Mouse (Mus musculus) heart, embryonic 15.5 days (tissue): ENCODE data around the gene Cbx4. TPM values are rescaled to one million over a fixed set of nuclear protein-coding genes. Genes with fewer than 3 reads are reported as not detected.
A peak's percentile ranks its signal among the peaks of the same experiment; 100 is the strongest.

Experiments used
- ATAC-seq: fragments of 200-750 bp; cut with Nextera tagmentation; replicated peaks from 2 replicates; pipeline ENCODE4 v1.8.0; 2017; ENCODE audit warnings: low read depth, moderate TSS enrichment; ENCODE audit not compliant: insufficient number of reproducible peaks, insufficient read depth, low FRiP score
- H3K27ac ChIP-seq: fragments of 300-500 bp; sonication (generic); 2 replicates; pipeline ENCODE4 v1.5.1; 2015; ENCODE audit warnings: mild to moderate bottlenecking, inconsistent platforms
- H3K27me3 ChIP-seq: fragments of 300-500 bp; sonication (generic); 2 replicates; pipeline ENCODE4 v1.6.1; 2015; ENCODE audit warnings: inconsistent platforms
- H3K36me3 ChIP-seq: fragments of 300-500 bp; sonication (generic); 2 replicates; pipeline ENCODE4 v1.6.1; 2015; ENCODE audit warnings: mild to moderate bottlenecking, inconsistent platforms
- H3K4me1 ChIP-seq: fragments of 300-500 bp; sonication (generic); replicated peaks from 2 replicates; pipeline ENCODE4 v1.6.1; 2015; ENCODE audit warnings: inconsistent platforms
- H3K4me2 ChIP-seq: fragments of 300-500 bp; sonication (generic); 2 replicates; pipeline ENCODE4 v1.6.1; 2015; ENCODE audit warnings: inconsistent platforms, mild to moderate bottlenecking, moderate library complexity
- H3K4me3 ChIP-seq: fragments of 300-500 bp; sonication (generic); 2 replicates; pipeline ENCODE4 v1.5.1; 2015; ENCODE audit warnings: mild to moderate bottlenecking, inconsistent platforms
- H3K9ac ChIP-seq: fragments of 300-500 bp; sonication (generic); 2 replicates; pipeline ENCODE4 v1.6.1; 2015; ENCODE audit warnings: mild to moderate bottlenecking, inconsistent platforms
- H3K9me3 ChIP-seq: fragments of 300-500 bp; sonication (generic); replicated peaks from 2 replicates; pipeline ENCODE4 v1.6.1; 2016; ENCODE audit warnings: inconsistent platforms
- WGBS: fragments of 180-500 bp; shearing (Covaris S2); methylation state at CpG from one replicate; pipeline ENCODE4 v1.1.7; 2015; ENCODE audit warnings: mixed read lengths; 5-methylcytosine and 5-hydroxymethylcytosine counted together
- polyA plus RNA-seq: library from polyadenylated mRNA; unstranded; fragments of >200 nt; fragmentation: Nextera tagmentation; extraction: Ambion mirVana; gene quantifications from 2 replicates; pipeline ENCODE4 v1.2.1, GENCODE M21; 2015

Cbx4 gene
- polyA plus RNA-seq, 1 experiment from 2014 or later = 9.3 TPM

GRCm38 (mm10) chr11:119082638-119083599 is 3.1 kb downstream of the Cbx4 start:
- Histone ChIP-seq H3K27ac (no peak overlapping the region), H3K9ac (no peak overlapping the region), H3K36me3 (peaks cover 22% of the 10 kb centered on the region), H3K4me3 (peak overlapping the region; percentile 83), H3K4me2 (peak overlapping the region; percentile 90), H3K9me3 (no peaks in the 10 kb centered on the region), H3K4me1 (peaks cover 78% of the 10 kb centered on the region), H3K27me3 (peaks cover 13% of the 10 kb centered on the region)
- ATAC-seq = no peak
- 47% methylated on average over 20 of the region's 20 CpGs for whole genome bisulfite sequencing

DNA sequence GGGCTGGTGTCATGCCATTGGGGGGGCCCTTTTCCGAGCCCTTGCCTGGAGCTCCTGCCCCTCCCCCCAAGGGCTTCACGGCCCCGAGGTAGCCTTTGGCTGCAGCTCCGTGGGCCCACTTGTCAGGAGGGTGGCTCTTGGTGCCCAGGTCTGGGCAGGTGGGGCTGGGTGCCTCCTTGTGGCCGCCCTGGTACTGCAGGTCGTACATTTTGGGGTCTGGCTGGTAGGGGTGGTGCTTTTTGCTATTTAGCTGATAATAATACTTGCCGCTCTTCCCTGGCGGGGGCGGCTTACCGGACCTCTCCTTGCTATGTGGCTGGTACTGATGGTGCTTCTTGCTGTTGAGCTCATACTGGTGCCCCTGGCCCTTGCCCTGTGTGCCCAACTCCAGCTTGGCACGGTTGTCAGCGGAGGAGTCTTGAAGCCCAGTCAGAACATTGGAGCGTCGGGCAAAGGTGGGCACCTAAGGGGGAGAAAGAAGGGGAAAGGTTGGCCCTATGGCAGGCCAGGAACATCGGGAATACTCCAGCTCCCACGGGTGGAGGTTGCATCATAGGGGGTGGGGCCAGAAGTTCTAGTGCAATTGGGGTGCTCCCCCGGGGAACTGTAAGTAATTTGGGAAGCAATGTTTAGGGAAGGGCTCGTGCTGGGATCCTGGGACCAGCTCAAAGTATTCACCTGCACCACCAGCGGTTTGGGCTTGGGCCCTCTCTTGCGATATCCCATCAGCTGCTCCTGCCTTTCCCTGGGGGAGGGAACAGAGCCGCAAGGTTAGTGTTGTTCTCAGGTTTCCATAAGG is 4.0 kb downstream of the Cbx4 start:
- no peak overlapping the region for H3K27ac ChIP-seq

GRCm38 (mm10) chr11:119081148-119081838 is 4.7 kb downstream of the Cbx4 start:
- H3K9ac ChIP-seq = no peak overlapping the region
- H3K4me2 ChIP-seq = no peak overlapping the region; the same call in 1 of the 2 replicates
- no peak for ATAC-seq
- no peak overlapping the region for H3K27ac ChIP-seq
- H3K4me3 ChIP-seq = no peak overlapping the region
- H3K9me3 ChIP-seq = no peaks in the 10 kb centered on the region
- peaks cover 64% of the 10 kb centered on the region for H3K4me1 ChIP-seq
- 70% methylated on average over 47 of the region's 47 CpGs for WGBS
- peaks cover 22% of the 10 kb centered on the region for H3K36me3 ChIP-seq
- no peaks in the 10 kb centered on the region for H3K27me3 ChIP-seq

More for the DNA sequence above, 4.0 kb downstream of the Cbx4 start:
- Histone ChIP-seq H3K4me2 (no peak overlapping the region), H3K36me3 (peaks cover 22% of the 10 kb centered on the region), H3K4me3 (no peak overlapping the region), H3K4me1 (peaks cover 70% of the 10 kb centered on the region), H3K27me3 (peaks cover 4% of the 10 kb centered on the region), H3K9ac (no peak overlapping the region), H3K9me3 (no peaks in the 10 kb centered on the region)
- WGBS = 47% methylated on average over 21 of the region's 21 CpGs
- ATAC-seq = no peak

DNA sequence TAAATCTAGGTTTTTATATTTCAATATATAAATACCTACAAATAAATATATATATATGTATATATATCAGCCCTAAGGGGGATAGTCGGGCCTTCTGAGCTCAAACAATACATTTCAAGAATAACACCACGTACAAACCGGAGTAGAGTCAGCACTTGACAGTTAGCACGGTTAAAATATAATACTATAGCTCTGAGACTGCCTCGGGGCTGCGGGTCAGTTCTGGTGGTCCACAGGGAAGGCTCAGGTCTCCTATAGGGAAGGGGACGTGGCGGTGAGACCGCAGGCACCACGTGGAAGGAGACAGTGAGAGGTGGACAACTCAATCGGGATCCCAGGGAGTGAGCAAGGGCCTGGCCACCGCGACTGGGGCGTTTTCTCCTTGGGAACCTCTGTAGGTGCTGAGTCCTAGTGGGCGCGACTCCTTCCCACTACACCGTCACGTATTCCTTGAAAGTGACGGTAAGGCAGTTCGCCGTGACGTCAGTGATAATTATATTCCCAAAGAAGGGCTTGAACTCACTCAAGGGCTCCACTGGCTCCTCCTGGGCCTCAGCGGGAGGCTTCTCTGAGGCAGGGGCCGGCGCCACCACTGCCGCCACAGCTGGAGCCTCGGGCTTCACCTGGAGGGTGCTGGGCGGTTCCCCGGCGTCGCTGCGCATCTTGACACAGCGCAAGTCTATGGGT is 5.4 kb downstream of the Cbx4 start:
- Histone ChIP-seq H3K4me2 (no peak overlapping the region; the same call in 1 of the 2 replicates), H3K4me1 (peaks cover 63% of the 10 kb centered on the region), H3K36me3 (peaks cover 22% of the 10 kb centered on the region), H3K27ac (no peak overlapping the region), H3K4me3 (no peak overlapping the region), H3K9me3 (no peaks in the 10 kb centered on the region), H3K9ac (no peak overlapping the region), H3K27me3 (no peaks in the 10 kb centered on the region)
- 64% methylated on average over 33 of the region's 33 CpGs for WGBS
- ATAC-seq = no peak

- H3K36me3 ChIP-seq = peaks cover 22% of the 10 kb centered on the region
- H3K4me2 ChIP-seq = peak overlapping the region; percentile 51
- peaks cover 59% of the 10 kb centered on the region for H3K4me1 ChIP-seq
- peak overlapping the region; percentile 25 for H3K4me3 ChIP-seq
- no peaks in the 10 kb centered on the region for H3K9me3 ChIP-seq
- no peak for ATAC-seq
- H3K27ac ChIP-seq = peak overlapping the region; percentile 86
- H3K9ac ChIP-seq = peak overlapping the region; percentile 44
- no peaks in the 10 kb centered on the region for H3K27me3 ChIP-seq
- WGBS = 55% methylated on average over 7 of the region's 7 CpGs
These were observed 6.6 kb downstream of the Cbx4 start for GRCm38 (mm10) chr11:119079445-119079837.

- Histone ChIP-seq H3K4me2 (peak overlapping the region; percentile 51), H3K4me3 (peak overlapping the region; percentile 25), H3K36me3 (peaks cover 22% of the 10 kb centered on the region), H3K4me1 (peaks cover 54% of the 10 kb centered on the region), H3K27me3 (0 out of 2 replicates have a peak, but pooled peaks cover 2% of the 10 kb centered on the region), H3K9me3 (no peaks in the 10 kb centered on the region), H3K27ac (peak overlapping the region; percentile 86), H3K9ac (peak overlapping the region; percentile 44)
- peak; percentile 75 for ATAC-seq
- 5% methylated on average over 22 of the region's 27 CpGs for WGBS
These were observed 7.2 kb downstream of the Cbx4 start for GRCm38 (mm10) chr11:119078691-119079444.

DNA sequence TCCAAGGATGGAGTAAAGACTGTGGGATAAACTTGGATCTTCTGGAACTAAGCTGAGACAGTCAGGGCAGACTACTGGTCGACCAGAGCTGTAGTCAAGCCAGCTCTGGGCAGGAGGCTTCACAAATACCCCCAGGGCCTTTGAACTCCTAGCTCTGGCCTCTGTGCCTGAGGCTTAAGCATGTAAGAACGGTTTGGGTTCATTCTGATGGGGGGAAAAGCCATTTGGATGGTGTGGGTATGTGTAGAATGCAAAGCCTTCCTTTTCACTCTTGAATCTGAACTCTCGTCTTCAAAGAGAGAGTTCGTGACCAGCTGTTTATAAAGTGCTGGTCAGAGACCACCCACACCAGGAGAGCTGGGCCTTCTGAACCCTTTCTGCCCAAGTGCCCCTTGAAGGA is 8.3 kb downstream of the Cbx4 start:
- Histone ChIP-seq H3K36me3 (peaks cover 22% of the 10 kb centered on the region), H3K4me2 (no peak overlapping the region), H3K27ac (no peak overlapping the region), H3K4me3 (no peak overlapping the region), H3K9me3 (no peaks in the 10 kb centered on the region), H3K4me1 (peaks cover 42% of the 10 kb centered on the region), H3K27me3 (0 out of 2 replicates have a peak, but pooled peaks cover 7% of the 10 kb centered on the region), H3K9ac (no peak overlapping the region)
- no peak for ATAC-seq
- WGBS = 79% methylated on average over 4 of the region's 4 CpGs

- H3K36me3 ChIP-seq = peaks cover 7% of the 10 kb centered on the region
- peaks cover 11% of the 10 kb centered on the region for H3K27me3 ChIP-seq
- H3K4me1 ChIP-seq = peaks cover 23% of the 10 kb centered on the region
- WGBS = 79% methylated on average over 5 of the region's 5 CpGs
- no peak for ATAC-seq
- H3K27ac ChIP-seq = no peak overlapping the region
- no peak overlapping the region for H3K4me2 ChIP-seq
- no peaks in the 10 kb centered on the region for H3K9me3 ChIP-seq
- no peak overlapping the region for H3K4me3 ChIP-seq
- no peak overlapping the region for H3K9ac ChIP-seq
These were observed 10.2 kb downstream of the Cbx4 start for GRCm38 (mm10) chr11:119075805-119076204.

GRCm38 (mm10) chr11:119073876-119074433 is 12.1 kb downstream of the Cbx4 start:
- H3K36me3 ChIP-seq = no peaks in the 10 kb centered on the region
- peaks cover 11% of the 10 kb centered on the region for H3K27me3 ChIP-seq
- H3K9me3 ChIP-seq = no peaks in the 10 kb centered on the region
- 67% methylated on average over 6 of the region's 6 CpGs for WGBS
- H3K4me3 ChIP-seq = no peak overlapping the region
- H3K4me1 ChIP-seq = peaks cover 10% of the 10 kb centered on the region
- H3K9ac ChIP-seq = no peak overlapping the region
- H3K4me2 ChIP-seq = no peak overlapping the region
- no peak for ATAC-seq
- no peak overlapping the region for H3K27ac ChIP-seq

GRCm38 (mm10) chr11:119072986-119073385 is 13.0 kb downstream of the Cbx4 start:
- H3K4me3 ChIP-seq = no peak overlapping the region
- H3K27me3 ChIP-seq = peaks cover 11% of the 10 kb centered on the region
- no peak overlapping the region for H3K4me2 ChIP-seq
- H3K36me3 ChIP-seq = no peaks in the 10 kb centered on the region
- H3K9me3 ChIP-seq = no peaks in the 10 kb centered on the region
- H3K4me1 ChIP-seq = peaks cover under 1% of the 10 kb centered on the region
- H3K27ac ChIP-seq = no peak overlapping the region
- 67% methylated on average over 6 of the region's 6 CpGs for WGBS
- no peak for ATAC-seq
- H3K9ac ChIP-seq = no peak overlapping the region
